Mouse (Mus musculus) liver, embryonic 16.5 days (tissue): ENCODE measurements around the gene Tmem179. TPM values are rescaled to one million over a fixed set of nuclear protein-coding genes. Genes with fewer than 3 reads are reported as not detected.

Source experiments
- ATAC-seq: fragments of 200-750 bp; cut with Nextera tagmentation; 2 replicates; pipeline ENCODE4 v1.8.0; 2017; ENCODE audit warnings: low read depth, mild to moderate bottlenecking, moderate number of reproducible peaks, moderate library complexity
- H3K27ac ChIP-seq: fragments of 300-500 bp; sonication (generic); 2 replicates; pipeline ENCODE4 v1.5.1; 2014; ENCODE audit warnings: mild to moderate bottlenecking, low read length
- H3K27me3 ChIP-seq: fragments of 300-500 bp; sonication (generic); 2 replicates; pipeline ENCODE4 v1.6.1; 2014; ENCODE audit warnings: low read depth, low read length, mixed read lengths; ENCODE audit not compliant: control insufficient read depth, insufficient read depth
- H3K36me3 ChIP-seq: fragments of 300-500 bp; sonication (generic); 2 replicates; pipeline ENCODE4 v1.6.1; 2014; ENCODE audit warnings: mild to moderate bottlenecking; ENCODE audit not compliant: control insufficient read depth, insufficient read depth
- H3K4me1 ChIP-seq: fragments of 300-500 bp; sonication (generic); 2 replicates; pipeline ENCODE4 v1.6.1; 2014; ENCODE audit warnings: low read depth, low read length, mixed read lengths; ENCODE audit not compliant: control insufficient read depth
- H3K4me2 ChIP-seq: fragments of 300-500 bp; sonication (generic); 2 replicates; pipeline ENCODE4 v1.6.1; 2014; ENCODE audit warnings: low read depth, low read length, mixed read lengths
- H3K4me3 ChIP-seq: fragments of 300-500 bp; sonication (generic); 2 replicates; pipeline ENCODE4 v1.5.1; 2014; ENCODE audit warnings: low read depth, mild to moderate bottlenecking, low read length
- H3K9ac ChIP-seq: fragments of 300-500 bp; sonication (generic); 2 replicates; pipeline ENCODE4 v1.6.1; 2014; ENCODE audit warnings: low read depth, low read length
- H3K9me3 ChIP-seq: fragments of 300-500 bp; sonication (generic); replicated peaks from 2 replicates; pipeline ENCODE4 v1.6.1; 2016; ENCODE audit warnings: low read length; ENCODE audit not compliant: control insufficient read depth
- WGBS: fragments of 180-500 bp; shearing (Covaris S2); extraction: QIAGEN DNeasy Blood & Tissue Kit; methylation state at CpG from one replicate; pipeline ENCODE4 v1.1.7; 2014; ENCODE audit not compliant: insufficient replicate concordance; 5-methylcytosine and 5-hydroxymethylcytosine counted together
- polyA plus RNA-seq: library from polyadenylated mRNA; unstranded; fragments of >200 nt; fragmentation: Nextera tagmentation; extraction: Ambion mirVana; gene quantifications from 2 replicates; pipeline ENCODE4 v1.2.1, GENCODE M21; 2015

The Tmem179 gene
- polyA plus RNA-seq, 1 experiment from 2014 or later = 0.06 TPM

- no peak for ATAC-seq
- H3K9ac ChIP-seq = no peak overlapping the region
- no peaks in the 10 kb centered on the region for H3K36me3 ChIP-seq
Measured at GRCm38 (mm10) chr12:112489535-112489934, 27.0 kb downstream of the Tmem179 start.

GRCm38 (mm10) chr12:112489134-112489533 lies 27.4 kb downstream of the Tmem179 start, which contains the start of gene A530016L24Rik:
Gene A530016L24Rik, plus strand, starts transcription at chr12:112489448.
- Histone ChIP-seq H3K27ac (no peak within 1 kb of the TSS), H3K4me2 (no peak within 1 kb of the TSS), H3K9ac (no peak within 1 kb of the TSS), H3K4me3 (no peak within 1 kb of the TSS), H3K27me3 (no peaks in the 10 kb centered on the region), H3K9me3 (no peaks in the 10 kb centered on the region), H3K4me1 (peaks cover 2% of the 10 kb centered on the region), H3K36me3 (no peaks in the 10 kb centered on the region)
- no peak for ATAC-seq
- 67% methylated on average over 8 of the region's 8 CpGs for WGBS

More at GRCm38 (mm10) chr12:112489535-112489934, 27.0 kb downstream of the Tmem179 start:
- no peak overlapping the region for H3K27ac ChIP-seq
- H3K9me3 ChIP-seq = no peaks in the 10 kb centered on the region
- H3K27me3 ChIP-seq = no peaks in the 10 kb centered on the region
- peaks cover 2% of the 10 kb centered on the region for H3K4me1 ChIP-seq
- no peak overlapping the region for H3K4me3 ChIP-seq
- WGBS = 68% methylated on average over 9 of the region's 9 CpGs
- no peak overlapping the region for H3K4me2 ChIP-seq

- no peak overlapping the region for H3K4me3 ChIP-seq
- no peak overlapping the region for H3K4me2 ChIP-seq
- 0 out of 2 replicates have a peak, but pooled peaks have one; percentile 24 for ATAC-seq
- no peaks in the 10 kb centered on the region for H3K4me1 ChIP-seq
- H3K27me3 ChIP-seq = no peaks in the 10 kb centered on the region
- H3K36me3 ChIP-seq = no peaks in the 10 kb centered on the region
- H3K9ac ChIP-seq = no peak overlapping the region
- H3K27ac ChIP-seq = no peak overlapping the region
- WGBS = 16% methylated on average over 9 of the region's 9 CpGs
- no peaks in the 10 kb centered on the region for H3K9me3 ChIP-seq
Measured at GRCm38 (mm10) chr12:112473777-112474176, 42.8 kb downstream of the Tmem179 start.

- no peaks in the 10 kb centered on the region for H3K4me1 ChIP-seq
- no peaks in the 10 kb centered on the region for H3K9me3 ChIP-seq
- H3K4me3 ChIP-seq = no peak overlapping the region
- whole genome bisulfite sequencing = 67% methylated on average over 5 of the region's 5 CpGs
- H3K4me2 ChIP-seq = no peak overlapping the region
- no peaks in the 10 kb centered on the region for H3K36me3 ChIP-seq
- no peak overlapping the region for H3K27ac ChIP-seq
- ATAC-seq = no peak
- no peaks in the 10 kb centered on the region for H3K27me3 ChIP-seq
- no peak overlapping the region for H3K9ac ChIP-seq
Measured at GRCm38 (mm10) chr12:112470216-112470615, 46.3 kb downstream of the Tmem179 start.

- Histone ChIP-seq H3K4me1 (no peaks in the 10 kb centered on the region), H3K4me3 (no peak overlapping the region), H3K9me3 (no peaks in the 10 kb centered on the region), H3K4me2 (no peak overlapping the region), H3K27me3 (no peaks in the 10 kb centered on the region), H3K9ac (no peak overlapping the region), H3K36me3 (no peaks in the 10 kb centered on the region), H3K27ac (no peak overlapping the region)
- 72% methylated on average over 7 of the region's 7 CpGs for WGBS
- no peak for ATAC-seq
Measured at GRCm38 (mm10) chr12:112469393-112469792, 47.2 kb downstream of the Tmem179 start.

- ATAC-seq = no peak
- WGBS = 69% methylated on average over 10 of the region's 10 CpGs
- H3K4me3 ChIP-seq = no peak overlapping the region
- no peaks in the 10 kb centered on the region for H3K27me3 ChIP-seq
- no peak overlapping the region for H3K9ac ChIP-seq
- no peaks in the 10 kb centered on the region for H3K36me3 ChIP-seq
- H3K4me1 ChIP-seq = no peaks in the 10 kb centered on the region
- H3K9me3 ChIP-seq = no peaks in the 10 kb centered on the region
- no peak overlapping the region for H3K4me2 ChIP-seq
- H3K27ac ChIP-seq = no peak overlapping the region
Measured at GRCm38 (mm10) chr12:112467387-112467786, 49.2 kb downstream of the Tmem179 start.

GRCm38 (mm10) chr12:112465928-112466327 lies 50.6 kb downstream of the Tmem179 start:
- no peaks in the 10 kb centered on the region for H3K36me3 ChIP-seq
- WGBS = 77% methylated on average over 17 of the region's 17 CpGs
- H3K9me3 ChIP-seq = no peaks in the 10 kb centered on the region
- no peak overlapping the region for H3K4me3 ChIP-seq
- H3K27ac ChIP-seq = no peak overlapping the region
- H3K4me1 ChIP-seq = no peaks in the 10 kb centered on the region
- no peak overlapping the region for H3K4me2 ChIP-seq
- ATAC-seq = no peak
- no peaks in the 10 kb centered on the region for H3K27me3 ChIP-seq
- H3K9ac ChIP-seq = no peak overlapping the region

- H3K27ac ChIP-seq = no peak overlapping the region
- ATAC-seq = no peak
- H3K4me3 ChIP-seq = no peak overlapping the region
- 48% methylated on average over 3 of the region's 3 CpGs for WGBS
- no peaks in the 10 kb centered on the region for H3K36me3 ChIP-seq
- H3K27me3 ChIP-seq = no peaks in the 10 kb centered on the region
- H3K4me1 ChIP-seq = no peaks in the 10 kb centered on the region
- H3K4me2 ChIP-seq = no peak overlapping the region
- H3K9me3 ChIP-seq = no peaks in the 10 kb centered on the region
- no peak overlapping the region for H3K9ac ChIP-seq
Measured at GRCm38 (mm10) chr12:112464516-112464915, 52.0 kb downstream of the Tmem179 start.

GRCm38 (mm10) chr12:112463750-112464444 lies 52.6 kb downstream of the Tmem179 start:
- Histone ChIP-seq H3K36me3 (no peaks in the 10 kb centered on the region), H3K27ac (no peak overlapping the region), H3K9me3 (no peaks in the 10 kb centered on the region), H3K4me3 (no peak overlapping the region), H3K27me3 (no peaks in the 10 kb centered on the region), H3K9ac (no peak overlapping the region), H3K4me1 (no peaks in the 10 kb centered on the region), H3K4me2 (no peak overlapping the region)
- 11% methylated on average over 3 of the region's 3 CpGs for WGBS
- peak; percentile 32; the same call in 1 of the 2 replicates for ATAC-seq
